Mouse (Mus musculus): Measurements from ENCODE around the gene G2e3. TPM values are rescaled to one million over a fixed set of nuclear protein-coding genes. Genes with fewer than 3 reads are reported as not detected.

Gene G2e3
- polyA plus RNA-seq (2015; fragmentation: Nextera tagmentation; extraction: Ambion mirVana), result 18.1 and 18.7 TPM in 2 replicates

DNA sequence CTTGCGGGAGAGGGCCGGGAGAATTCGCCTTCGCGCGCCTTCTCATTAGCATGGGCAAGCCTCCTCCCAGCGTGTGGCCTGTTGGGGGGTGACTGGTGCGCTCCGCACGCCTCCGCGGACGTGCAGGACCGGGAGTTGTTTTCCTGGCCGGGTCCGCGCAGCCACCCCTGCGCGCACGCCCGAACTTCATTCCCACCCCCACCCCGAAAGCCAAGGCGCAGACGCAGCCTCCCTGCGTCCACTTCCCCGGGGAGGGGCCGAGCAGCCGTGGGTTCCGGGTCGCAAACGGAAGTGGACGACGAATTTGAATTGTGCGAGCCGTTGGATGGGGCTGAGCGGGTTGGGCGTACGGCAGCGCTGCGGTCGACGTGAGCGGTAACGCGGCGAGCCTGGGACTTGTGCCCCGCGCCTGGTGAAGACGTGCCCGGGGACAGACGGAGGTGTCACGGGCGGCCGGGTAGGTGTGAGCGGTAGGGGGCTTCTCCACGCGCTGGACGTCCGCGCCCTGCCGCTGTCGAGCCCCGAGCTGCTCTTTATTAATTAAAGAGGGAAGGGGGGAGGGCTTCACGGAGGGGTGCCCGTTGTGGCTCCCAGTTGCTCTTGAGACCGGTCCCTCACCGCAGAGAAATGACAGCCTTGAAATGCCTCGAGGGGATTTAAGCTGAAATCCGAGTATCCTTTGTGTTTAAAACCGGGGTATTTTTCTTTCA lies at the start of gene G2e3:
Gene G2e3 (plus strand): TSS at position 74 of the 710 bp plus-strand sequence.
- WGBS, result under 1% methylated on average over 69 of the region's 70 CpGs
- Histone ChIP-seq H3K4me2 (ENCODE audit: low read depth, low read length) (peak within 1 kb of the TSS; percentile 85), H3K4me1 (ENCODE audit: control insufficient read depth, insufficient read depth, low read length) (peaks cover 11% of the 10 kb centered on the region), H3K4me3 (ENCODE audit: low read length) (peak within 1 kb of the TSS; percentile 70), H3K9me3 (replicated peaks; ENCODE audit: control insufficient read depth, low read length) (no peaks in the 10 kb centered on the region), H3K9ac (ENCODE audit: low read length) (peak within 1 kb of the TSS; percentile 89), H3K27ac (ENCODE audit: low read length) (peak within 1 kb of the TSS; percentile 96), H3K27me3 (ENCODE audit: control insufficient read depth, insufficient read depth, low read length) (no peaks in the 10 kb centered on the region), H3K36me3 (ENCODE audit: control insufficient read depth, insufficient read depth) (peaks cover 2% of the 10 kb centered on the region; the same call in 1 of the 2 replicates)
- peak; percentile 98 for ATAC-seq (replicated peaks; ENCODE audit: extremely low read depth, insufficient read depth, low FRiP score)

DNA sequence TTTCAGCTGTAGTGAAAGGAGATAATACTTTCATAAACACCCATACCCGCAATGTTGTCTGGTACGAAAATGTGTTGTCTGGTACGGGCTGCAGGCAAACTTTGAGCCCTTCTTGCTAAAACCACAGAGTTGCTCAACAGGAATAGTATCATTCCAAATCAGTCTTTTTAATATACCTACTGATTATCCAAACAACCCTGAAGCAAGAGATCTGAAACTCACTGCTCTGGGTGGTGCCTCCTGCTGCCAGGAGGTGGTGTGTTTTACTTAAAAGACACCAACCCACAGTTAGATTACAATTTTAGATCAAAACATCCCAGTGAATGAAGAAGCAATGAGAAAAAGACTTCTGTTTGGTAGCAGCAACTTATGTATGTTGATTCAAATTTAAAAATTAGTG lies 24.3 kb upstream of the G2e3 start:
- H3K9me3 ChIP-seq (replicated peaks; ENCODE audit: control insufficient read depth, low read length), result peaks cover under 1% of the 10 kb centered on the region; the same call in 1 of the 2 replicates
- 92% methylated on average over 3 of the region's 3 CpGs for WGBS
- no peaks in the 10 kb centered on the region for H3K27me3 ChIP-seq (ENCODE audit: control insufficient read depth, insufficient read depth, low read length)
- H3K36me3 ChIP-seq (ENCODE audit: control insufficient read depth, insufficient read depth), result no peaks in the 10 kb centered on the region
- no peak for ATAC-seq (replicated peaks; ENCODE audit: extremely low read depth, insufficient read depth, low FRiP score)
- no peak overlapping the region for H3K4me3 ChIP-seq (ENCODE audit: low read length)
- no peak overlapping the region for H3K27ac ChIP-seq (ENCODE audit: low read length)
- no peak overlapping the region for H3K4me2 ChIP-seq (ENCODE audit: low read depth, low read length)
- no peak overlapping the region for H3K9ac ChIP-seq (ENCODE audit: low read length)
- no peaks in the 10 kb centered on the region for H3K4me1 ChIP-seq (ENCODE audit: control insufficient read depth, insufficient read depth, low read length)

- Histone ChIP-seq H3K9me3 (replicated peaks; ENCODE audit: control insufficient read depth, low read length) (no peaks in the 10 kb centered on the region), H3K36me3 (ENCODE audit: control insufficient read depth, insufficient read depth) (no peaks in the 10 kb centered on the region), H3K4me1 (ENCODE audit: control insufficient read depth, insufficient read depth, low read length) (no peaks in the 10 kb centered on the region), H3K27me3 (ENCODE audit: control insufficient read depth, insufficient read depth, low read length) (no peaks in the 10 kb centered on the region), H3K4me2 (ENCODE audit: low read depth, low read length) (no peak overlapping the region), H3K4me3 (ENCODE audit: low read length) (no peak overlapping the region), H3K9ac (ENCODE audit: low read length) (no peak overlapping the region), H3K27ac (ENCODE audit: low read length) (no peak overlapping the region)
- 50% methylated on average over 3 of the region's 3 CpGs for WGBS
- no peak for ATAC-seq (replicated peaks; ENCODE audit: extremely low read depth, insufficient read depth, low FRiP score)
Measured at GRCm38 (mm10) chr12:51326819-51327218, 21.0 kb upstream of the G2e3 start.

DNA sequence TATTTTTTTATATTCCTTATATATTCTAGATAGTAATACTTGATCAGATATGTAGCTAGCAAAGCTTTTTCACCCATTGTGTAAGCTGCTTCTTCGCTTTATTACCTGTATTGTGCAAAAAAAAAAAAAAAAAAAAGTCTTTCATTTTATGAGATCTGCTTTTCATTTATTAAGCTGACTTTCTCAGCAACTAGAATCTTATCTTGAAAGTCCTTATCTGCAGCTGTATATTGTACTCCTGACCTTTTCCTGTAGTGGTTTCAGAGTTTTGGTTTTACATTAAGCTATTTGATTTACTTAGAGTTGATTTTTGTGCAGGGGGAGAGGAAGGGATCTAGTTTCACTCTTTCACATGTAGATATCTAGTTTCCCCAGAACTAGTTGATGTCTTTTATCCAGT lies 10.8 kb upstream of the G2e3 start:
- WGBS, result 76% methylated on average over 1 of the region's 1 CpGs
- ATAC-seq (replicated peaks; ENCODE audit: extremely low read depth, insufficient read depth, low FRiP score), result no peak
- no peak overlapping the region for H3K27ac ChIP-seq (ENCODE audit: low read length)
- no peaks in the 10 kb centered on the region for H3K36me3 ChIP-seq (ENCODE audit: control insufficient read depth, insufficient read depth)
- no peaks in the 10 kb centered on the region for H3K4me1 ChIP-seq (ENCODE audit: control insufficient read depth, insufficient read depth, low read length)
- H3K4me3 ChIP-seq (ENCODE audit: low read length), result no peak overlapping the region
- no peaks in the 10 kb centered on the region for H3K9me3 ChIP-seq (replicated peaks; ENCODE audit: control insufficient read depth, low read length)
- no peak overlapping the region for H3K4me2 ChIP-seq (ENCODE audit: low read depth, low read length)
- no peaks in the 10 kb centered on the region; the same call in 1 of the 2 replicates for H3K27me3 ChIP-seq (ENCODE audit: control insufficient read depth, insufficient read depth, low read length)
- H3K9ac ChIP-seq (ENCODE audit: low read length), result no peak overlapping the region

DNA sequence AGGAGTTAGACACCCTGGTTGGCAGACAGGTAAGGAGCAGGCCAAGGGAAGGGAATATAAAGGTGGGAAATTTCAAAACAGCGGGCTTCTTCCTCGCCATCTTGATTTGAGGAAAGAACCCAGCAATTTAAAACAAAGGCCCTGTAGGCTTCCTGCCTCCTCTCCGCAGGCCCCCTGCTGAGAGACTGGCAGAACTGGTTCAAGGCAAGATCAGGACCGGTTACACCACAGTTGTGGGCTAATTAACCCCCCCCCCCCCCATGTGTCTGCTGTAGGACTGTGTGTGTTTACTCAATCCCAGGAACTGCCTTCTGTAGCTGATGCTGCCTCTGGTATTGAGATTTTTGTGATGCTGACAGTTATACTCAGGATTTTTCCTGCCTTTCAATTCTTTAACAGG lies 1.7 kb upstream of the G2e3 start:
- no peaks in the 10 kb centered on the region for H3K36me3 ChIP-seq (ENCODE audit: control insufficient read depth, insufficient read depth)
- no peak overlapping the region for H3K27ac ChIP-seq (ENCODE audit: low read length)
- ATAC-seq (replicated peaks; ENCODE audit: extremely low read depth, insufficient read depth, low FRiP score), result no peak
- no peak overlapping the region for H3K4me2 ChIP-seq (ENCODE audit: low read depth, low read length)
- H3K4me1 ChIP-seq (ENCODE audit: control insufficient read depth, insufficient read depth, low read length), result peaks cover 11% of the 10 kb centered on the region
- H3K9me3 ChIP-seq (replicated peaks; ENCODE audit: control insufficient read depth, low read length), result no peaks in the 10 kb centered on the region
- H3K4me3 ChIP-seq (ENCODE audit: low read length), result no peak overlapping the region
- no peaks in the 10 kb centered on the region for H3K27me3 ChIP-seq (ENCODE audit: control insufficient read depth, insufficient read depth, low read length)
- no peak overlapping the region for H3K9ac ChIP-seq (ENCODE audit: low read length)
- WGBS, result 66% methylated on average over 4 of the region's 4 CpGs

GRCm38 (mm10) chr12:51348698-51348998 lies 787 bp downstream of the G2e3 start:
- H3K27ac ChIP-seq (ENCODE audit: low read length), result peak overlapping the region; percentile 96
- under 1% methylated on average over 10 of the region's 10 CpGs for WGBS
- H3K9ac ChIP-seq (ENCODE audit: low read length), result peak overlapping the region; percentile 89
- ATAC-seq (replicated peaks; ENCODE audit: extremely low read depth, insufficient read depth, low FRiP score), result no peak
- peak overlapping the region; percentile 85 for H3K4me2 ChIP-seq (ENCODE audit: low read depth, low read length)
- H3K4me3 ChIP-seq (ENCODE audit: low read length), result peak overlapping the region; percentile 70
- H3K36me3 ChIP-seq (ENCODE audit: control insufficient read depth, insufficient read depth), result peaks cover 7% of the 10 kb centered on the region
- H3K9me3 ChIP-seq (replicated peaks; ENCODE audit: control insufficient read depth, low read length), result no peaks in the 10 kb centered on the region
- peaks cover 11% of the 10 kb centered on the region for H3K4me1 ChIP-seq (ENCODE audit: control insufficient read depth, insufficient read depth, low read length)
- H3K27me3 ChIP-seq (ENCODE audit: control insufficient read depth, insufficient read depth, low read length), result no peaks in the 10 kb centered on the region

GRCm38 (mm10) chr12:51355296-51355695 lies 7.4 kb downstream of the G2e3 start:
- H3K4me2 ChIP-seq (ENCODE audit: low read depth, low read length), result no peak overlapping the region
- no peaks in the 10 kb centered on the region for H3K9me3 ChIP-seq (replicated peaks; ENCODE audit: control insufficient read depth, low read length)
- H3K27ac ChIP-seq (ENCODE audit: low read length), result no peak overlapping the region
- H3K27me3 ChIP-seq (ENCODE audit: control insufficient read depth, insufficient read depth, low read length), result no peaks in the 10 kb centered on the region
- no peak overlapping the region for H3K4me3 ChIP-seq (ENCODE audit: low read length)
- ATAC-seq (replicated peaks; ENCODE audit: extremely low read depth, insufficient read depth, low FRiP score), result no peak
- peaks cover 7% of the 10 kb centered on the region for H3K4me1 ChIP-seq (ENCODE audit: control insufficient read depth, insufficient read depth, low read length)
- 42% methylated on average over 8 of the region's 8 CpGs for WGBS
- H3K36me3 ChIP-seq (ENCODE audit: control insufficient read depth, insufficient read depth), result peaks cover 35% of the 10 kb centered on the region
- no peak overlapping the region for H3K9ac ChIP-seq (ENCODE audit: low read length)

DNA sequence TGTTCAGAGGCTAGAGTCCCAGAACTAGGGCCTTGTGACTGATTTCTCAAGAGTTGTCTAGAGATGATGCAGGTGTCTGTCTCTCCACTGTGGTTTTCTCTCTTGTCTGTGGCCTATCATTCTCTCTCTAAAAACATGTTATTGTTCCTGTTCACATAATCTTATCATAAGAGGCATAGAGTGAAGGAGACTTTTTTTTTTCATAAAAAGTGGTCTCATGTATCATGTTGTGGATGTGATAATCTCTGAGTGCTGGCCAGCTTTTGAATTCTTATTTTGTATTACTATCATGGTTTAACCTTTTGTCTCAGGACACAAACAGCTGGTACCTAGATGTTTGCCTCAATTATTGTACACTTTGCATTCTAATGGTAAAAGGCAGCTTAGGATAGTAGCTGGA lies 13.4 kb downstream of the G2e3 start:
- no peak for ATAC-seq (replicated peaks; ENCODE audit: extremely low read depth, insufficient read depth, low FRiP score)
- no peaks in the 10 kb centered on the region for H3K9me3 ChIP-seq (replicated peaks; ENCODE audit: control insufficient read depth, low read length)
- peaks cover 47% of the 10 kb centered on the region for H3K36me3 ChIP-seq (ENCODE audit: control insufficient read depth, insufficient read depth)
- no peaks in the 10 kb centered on the region for H3K4me1 ChIP-seq (ENCODE audit: control insufficient read depth, insufficient read depth, low read length)
- no peaks in the 10 kb centered on the region for H3K27me3 ChIP-seq (ENCODE audit: control insufficient read depth, insufficient read depth, low read length)
- H3K4me3 ChIP-seq (ENCODE audit: low read length), result no peak overlapping the region
- no peak overlapping the region for H3K4me2 ChIP-seq (ENCODE audit: low read depth, low read length)
- H3K27ac ChIP-seq (ENCODE audit: low read length), result no peak overlapping the region
- no peak overlapping the region for H3K9ac ChIP-seq (ENCODE audit: low read length)

- Histone ChIP-seq H3K27ac (ENCODE audit: low read length) (no peak overlapping the region), H3K4me3 (ENCODE audit: low read length) (no peak overlapping the region), H3K9me3 (replicated peaks; ENCODE audit: control insufficient read depth, low read length) (no peaks in the 10 kb centered on the region), H3K9ac (ENCODE audit: low read length) (no peak overlapping the region), H3K27me3 (ENCODE audit: control insufficient read depth, insufficient read depth, low read length) (no peaks in the 10 kb centered on the region), H3K4me2 (ENCODE audit: low read depth, low read length) (no peak overlapping the region), H3K36me3 (ENCODE audit: control insufficient read depth, insufficient read depth) (peaks cover 51% of the 10 kb centered on the region), H3K4me1 (ENCODE audit: control insufficient read depth, insufficient read depth, low read length) (no peaks in the 10 kb centered on the region)
- WGBS, result 97% methylated on average over 1 of the region's 1 CpGs
- ATAC-seq (replicated peaks; ENCODE audit: extremely low read depth, insufficient read depth, low FRiP score), result no peak
Measured at GRCm38 (mm10) chr12:51362898-51363297, 15.0 kb downstream of the G2e3 start.
